Mouse (Mus musculus) stomach, postnatal 0 days (tissue): ENCODE measurements around the gene Ihh. TPM values are rescaled to one million over a fixed set of nuclear protein-coding genes. Genes with fewer than 3 reads are reported as not detected.

Source experiments
- ATAC-seq: fragments of 200-750 bp; cut with Nextera tagmentation; 2 replicates; pipeline ENCODE4 v1.8.0; 2017; ENCODE audit not compliant: low FRiP score, low TSS enrichment
- DNase-seq: peaks from one replicate; pipeline ENCODE4 v3.0.0-alpha.2; 2016; ENCODE audit warnings: low spot score
- H3K27ac ChIP-seq: fragments of 300-500 bp; sonication (generic); replicated peaks from 2 replicates; pipeline ENCODE4 v1.5.1; 2014; ENCODE audit warnings: mild to moderate bottlenecking, control low read depth
- H3K27me3 ChIP-seq: fragments of 300-500 bp; sonication (generic); 2 replicates; pipeline ENCODE4 v1.6.1; 2014; ENCODE audit warnings: low read length; ENCODE audit not compliant: control insufficient read depth, insufficient read depth
- H3K36me3 ChIP-seq: fragments of 300-500 bp; sonication (generic); 2 replicates; pipeline ENCODE4 v1.6.1; 2014; ENCODE audit warnings: low read length, mixed read lengths; ENCODE audit not compliant: control insufficient read depth, insufficient read depth
- H3K4me1 ChIP-seq: fragments of 300-500 bp; sonication (generic); replicated peaks from 2 replicates; pipeline ENCODE4 v1.6.1; 2014; ENCODE audit warnings: antibody characterized with exemption; ENCODE audit not compliant: control insufficient read depth, insufficient read depth
- H3K4me2 ChIP-seq: fragments of 300-500 bp; sonication (generic); replicated peaks from 2 replicates; pipeline ENCODE4 v1.6.1; 2014; ENCODE audit warnings: low read depth, mild to moderate bottlenecking, control low read depth, moderate library complexity
- H3K4me3 ChIP-seq: fragments of 300-500 bp; sonication (generic); 2 replicates; pipeline ENCODE4 v1.5.1; 2014; ENCODE audit warnings: low read depth, low read length, control low read depth
- H3K9ac ChIP-seq: fragments of 300-500 bp; sonication (generic); 2 replicates; pipeline ENCODE4 v1.6.1; 2014; ENCODE audit warnings: mild to moderate bottlenecking, low read length, control low read depth, mixed read lengths
- H3K9me3 ChIP-seq: fragments of 300-500 bp; sonication (generic); 2 replicates; pipeline ENCODE4 v1.6.1; 2016; ENCODE audit warnings: low read length; ENCODE audit not compliant: control insufficient read depth
- CTCF ChIP-seq: IDR thresholded peaks from 2 replicates; pipeline ENCODE4 v1.5.1; 2016; ENCODE audit warnings: antibody characterized with exemption, low read depth, mild to moderate bottlenecking, moderate library complexity
- EP300 ChIP-seq: optimal IDR thresholded peaks from 2 replicates; pipeline ENCODE3; 2016; ENCODE audit warnings: antibody characterized with exemption
- WGBS: fragments of 180-500 bp; shearing (Covaris S2); extraction: QIAGEN DNeasy Blood & Tissue Kit; methylation state at CpG from one replicate; pipeline ENCODE4 v1.1.7; 2014; 5-methylcytosine and 5-hydroxymethylcytosine counted together
- polyA plus RNA-seq: library from polyadenylated mRNA; unstranded; fragments of >200 nt; fragmentation: Nextera tagmentation; extraction: Ambion mirVana; gene quantifications from 2 replicates; pipeline ENCODE4 v1.2.1, GENCODE M21; 2015

Gene Ihh
- polyA plus RNA-seq, 1 experiment from 2014 or later: 25.1 TPM

DNA sequence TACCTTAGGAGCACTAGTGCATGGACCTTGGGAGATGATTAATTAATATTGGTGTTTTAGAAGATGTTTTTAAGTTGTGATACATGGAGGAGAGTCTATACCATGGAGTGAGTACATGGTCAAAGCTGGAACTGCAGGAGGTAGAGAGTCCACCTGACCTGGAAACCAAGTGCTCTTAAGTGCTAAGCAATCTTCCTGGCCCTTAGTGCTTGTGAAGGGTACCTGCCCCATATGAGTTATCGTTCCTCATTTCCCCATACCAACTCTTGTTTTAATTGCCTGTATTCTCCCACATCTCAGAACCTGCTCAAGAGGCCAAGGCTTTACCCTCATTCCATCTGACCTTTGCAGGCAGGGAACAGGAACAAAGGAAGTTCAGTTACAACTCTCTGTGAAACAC is 24.5 kb upstream of the Ihh start:
- no peak overlapping the region for H3K27ac ChIP-seq
- no peaks in the 10 kb centered on the region for H3K27me3 ChIP-seq

GRCm38 (mm10) chr1:74973590-74973989 is 22.1 kb upstream of the Ihh start:
- peak; percentile 62 for TF ChIP-seq CTCF
- TF ChIP-seq EP300: no peak
- peak; percentile 36 for DNase-seq

More for the DNA sequence above, 24.5 kb upstream of the Ihh start:
- DNase-seq: no peak
- no peak for TF ChIP-seq CTCF
- no peak for TF ChIP-seq EP300
- Histone ChIP-seq H3K4me2 (no peak overlapping the region), H3K36me3 (no peaks in the 10 kb centered on the region), H3K9me3 (no peaks in the 10 kb centered on the region), H3K4me1 (no peaks in the 10 kb centered on the region; the same call in 1 of the 2 replicates), H3K9ac (no peak overlapping the region), H3K4me3 (no peak overlapping the region)
- 96% methylated on average over 1 of the region's 1 CpGs for WGBS
- ATAC-seq: no peak

GRCm38 (mm10) chr1:74971353-74972050 is 20.0 kb upstream of the Ihh start:
- Histone ChIP-seq H3K9me3 (no peaks in the 10 kb centered on the region), H3K36me3 (no peaks in the 10 kb centered on the region), H3K27me3 (no peaks in the 10 kb centered on the region), H3K4me1 (no peaks in the 10 kb centered on the region; the same call in 1 of the 2 replicates), H3K4me2 (no peak overlapping the region), H3K27ac (no peak overlapping the region), H3K4me3 (no peak overlapping the region), H3K9ac (no peak overlapping the region)
- WGBS: 48% methylated on average over 4 of the region's 4 CpGs
- peak; percentile 68 for DNase-seq
- peak; percentile 78 for ATAC-seq
- no peak for TF ChIP-seq CTCF
- no peak for TF ChIP-seq EP300

More at GRCm38 (mm10) chr1:74973590-74973989, 22.1 kb upstream of the Ihh start:
- Histone ChIP-seq H3K4me3 (no peak overlapping the region), H3K4me1 (no peaks in the 10 kb centered on the region; the same call in 1 of the 2 replicates), H3K27me3 (no peaks in the 10 kb centered on the region), H3K36me3 (no peaks in the 10 kb centered on the region), H3K9me3 (no peaks in the 10 kb centered on the region), H3K27ac (no peak overlapping the region), H3K9ac (no peak overlapping the region), H3K4me2 (no peak overlapping the region)
- 81% methylated on average over 6 of the region's 6 CpGs for WGBS
- ATAC-seq: no peak

GRCm38 (mm10) chr1:74967962-74968580 is 16.6 kb upstream of the Ihh start:
- H3K27ac ChIP-seq: no peak overlapping the region
- 33% methylated on average over 8 of the region's 8 CpGs for WGBS
- no peaks in the 10 kb centered on the region for H3K36me3 ChIP-seq
- no peaks in the 10 kb centered on the region for H3K27me3 ChIP-seq
- no peak for TF ChIP-seq EP300
- TF ChIP-seq CTCF: no peak
- no peak overlapping the region for H3K4me2 ChIP-seq
- no peaks in the 10 kb centered on the region; the same call in 1 of the 2 replicates for H3K4me1 ChIP-seq
- H3K4me3 ChIP-seq: no peak overlapping the region
- H3K9ac ChIP-seq: no peak overlapping the region
- DNase-seq (peak; percentile 58), ATAC-seq (peak; percentile 58)
- H3K9me3 ChIP-seq: no peaks in the 10 kb centered on the region

GRCm38 (mm10) chr1:74964494-74965215 is 13.2 kb upstream of the Ihh start:
- Histone ChIP-seq H3K9me3 (no peaks in the 10 kb centered on the region), H3K4me3 (peak overlapping the region; percentile 25; the same call in 1 of the 2 replicates), H3K4me1 (no peaks in the 10 kb centered on the region), H3K36me3 (no peaks in the 10 kb centered on the region), H3K9ac (peak overlapping the region; percentile 47), H3K27me3 (no peaks in the 10 kb centered on the region), H3K4me2 (peak overlapping the region; percentile 45), H3K27ac (peak overlapping the region; percentile 74)
- 4% methylated on average over 16 of the region's 16 CpGs for WGBS
- ATAC-seq (peak; percentile 43), DNase-seq (peak; percentile 91)
- TF ChIP-seq EP300 (no peak), CTCF (peak; percentile 88)
